Mouse (Mus musculus) limb, embryonic 14.5 days (tissue): ENCODE measurements around the gene Car12. TPM values are rescaled to one million over a fixed set of nuclear protein-coding genes. Genes with fewer than 3 reads are reported as not detected.

Source experiments
- ATAC-seq: fragments of 200-750 bp; cut with Nextera tagmentation; 2 replicates; pipeline ENCODE4 v1.8.0; 2017; ENCODE audit warnings: low read depth, moderate number of reproducible peaks, moderate TSS enrichment; ENCODE audit not compliant: low FRiP score
- DNase-seq: peaks from one replicate; pipeline ENCODE4 v3.0.0-alpha.2; 2015; ENCODE audit warnings: low spot score
- H3K27ac ChIP-seq: fragments of 300-500 bp; sonication (generic); replicated peaks from 2 replicates; pipeline ENCODE4 v1.5.1; 2014; ENCODE audit warnings: low read depth, mild to moderate bottlenecking, low read length, moderate library complexity, mixed read lengths
- H3K27me3 ChIP-seq: fragments of 300-500 bp; sonication (generic); 2 replicates; pipeline ENCODE4 v1.6.1; 2014; ENCODE audit warnings: low read length, mixed read lengths; ENCODE audit not compliant: control insufficient read depth, insufficient read depth
- H3K36me3 ChIP-seq: fragments of 300-500 bp; sonication (generic); 2 replicates; pipeline ENCODE4 v1.6.1; 2014; ENCODE audit warnings: mild to moderate bottlenecking, low read length, moderate library complexity, mixed read lengths; ENCODE audit not compliant: control insufficient read depth, insufficient read depth
- H3K4me1 ChIP-seq: fragments of 300-500 bp; sonication (generic); 2 replicates; pipeline ENCODE4 v1.6.1; 2014; ENCODE audit warnings: antibody characterized with exemption, low read length, mixed read lengths; ENCODE audit not compliant: control insufficient read depth, insufficient read depth
- H3K4me2 ChIP-seq: fragments of 300-500 bp; sonication (generic); replicated peaks from 2 replicates; pipeline ENCODE4 v1.6.1; 2014; ENCODE audit warnings: low read depth, mild to moderate bottlenecking, low read length, moderate library complexity; ENCODE audit not compliant: severe bottlenecking
- H3K4me3 ChIP-seq: fragments of 300-500 bp; sonication (generic); replicated peaks from 2 replicates; pipeline ENCODE4 v1.5.1; 2014; ENCODE audit warnings: low read length
- H3K9ac ChIP-seq: fragments of 300-500 bp; sonication (generic); 2 replicates; pipeline ENCODE4 v1.6.1; 2014; ENCODE audit warnings: mild to moderate bottlenecking, low read depth, low read length, moderate library complexity; ENCODE audit not compliant: severe bottlenecking
- H3K9me3 ChIP-seq: fragments of 300-500 bp; sonication (generic); 2 replicates; pipeline ENCODE4 v1.6.1; 2016; ENCODE audit warnings: low read length; ENCODE audit not compliant: control insufficient read depth
- POLR2A ChIP-seq: fragments of 200-500 bp; IDR thresholded peaks from 2 replicates; pipeline ENCODE4 v1.8.0; 2012; ENCODE audit warnings: inconsistent platforms, mild to moderate bottlenecking, moderate library complexity, borderline replicate concordance; ENCODE audit not compliant: insufficient read depth, insufficient read length; ENCODE audit errors: extremely low read depth
- WGBS: fragments of 180-500 bp; shearing (Covaris S2); extraction: QIAGEN DNeasy Blood & Tissue Kit; methylation state at CpG from one replicate; pipeline ENCODE4 v1.1.7; 2014; 5-methylcytosine and 5-hydroxymethylcytosine counted together
- polyA plus RNA-seq, 2 experiments: library from polyadenylated mRNA; depleted of rRNA in 1 of 2; stranded (reverse) in 1 of 2; unstranded in 1 of 2; fragments of >200 nt; fragmentation: Nextera tagmentation in 1 of 2; extraction: Ambion mirVana in 1 of 2; gene quantifications; 2 replicates each; pipeline versions ENCODE4 v1.2.1 to v1.2.3; 2012 to 2014

Gene Car12
- polyA plus RNA-seq, 2 experiments = 17.8 to 36.5 TPM

- ATAC-seq = no peak
- H3K4me1 ChIP-seq = peaks cover 14% of the 10 kb centered on the region
- no peak overlapping the region for H3K4me3 ChIP-seq
- no peaks in the 10 kb centered on the region for H3K36me3 ChIP-seq
- H3K4me2 ChIP-seq = no peak overlapping the region
- 76% methylated on average over 4 of the region's 4 CpGs for WGBS
- no peaks in the 10 kb centered on the region for H3K9me3 ChIP-seq
- TF ChIP-seq POLR2A = no peak
- no peak for DNase-seq
- H3K27me3 ChIP-seq = no peaks in the 10 kb centered on the region
- no peak overlapping the region for H3K27ac ChIP-seq
- H3K9ac ChIP-seq = no peak overlapping the region
Observed at GRCm38 (mm10) chr9:66667868-66668267, 45.6 kb upstream of the Car12 start.

GRCm38 (mm10) chr9:66669561-66670078 is 43.9 kb upstream of the Car12 start:
- no peak overlapping the region for H3K9ac ChIP-seq
- H3K9me3 ChIP-seq = no peaks in the 10 kb centered on the region
- no peak for TF ChIP-seq POLR2A
- no peaks in the 10 kb centered on the region for H3K36me3 ChIP-seq
- H3K4me1 ChIP-seq = peaks cover 14% of the 10 kb centered on the region
- no peak overlapping the region for H3K4me2 ChIP-seq
- ATAC-seq (no peak), DNase-seq (no peak)
- H3K4me3 ChIP-seq = no peak overlapping the region
- no peak overlapping the region for H3K27ac ChIP-seq
- H3K27me3 ChIP-seq = no peaks in the 10 kb centered on the region
- 50% methylated on average over 7 of the region's 7 CpGs for WGBS

- H3K9ac ChIP-seq = no peak overlapping the region
- TF ChIP-seq POLR2A = no peak
- no peaks in the 10 kb centered on the region for H3K36me3 ChIP-seq
- H3K27ac ChIP-seq = no peak overlapping the region
- ATAC-seq (no peak), DNase-seq (no peak)
- WGBS = 57% methylated on average over 2 of the region's 2 CpGs
- H3K4me2 ChIP-seq = no peak overlapping the region
- H3K4me3 ChIP-seq = no peak overlapping the region
- no peaks in the 10 kb centered on the region for H3K27me3 ChIP-seq
- H3K4me1 ChIP-seq = peaks cover 3% of the 10 kb centered on the region; the same call in 1 of the 2 replicates
- no peaks in the 10 kb centered on the region for H3K9me3 ChIP-seq
Observed at GRCm38 (mm10) chr9:66673771-66674170, 39.7 kb upstream of the Car12 start.

GRCm38 (mm10) chr9:66675566-66675965 is 37.9 kb upstream of the Car12 start:
- DNase-seq = no peak
- H3K4me2 ChIP-seq = no peak overlapping the region
- WGBS = 78% methylated on average over 1 of the region's 1 CpGs
- TF ChIP-seq POLR2A = no peak
- H3K36me3 ChIP-seq = no peaks in the 10 kb centered on the region
- H3K27me3 ChIP-seq = no peaks in the 10 kb centered on the region
- H3K9me3 ChIP-seq = no peaks in the 10 kb centered on the region
- ATAC-seq = no peak
- no peak overlapping the region for H3K9ac ChIP-seq
- H3K4me1 ChIP-seq = no peaks in the 10 kb centered on the region
- H3K27ac ChIP-seq = no peak overlapping the region
- no peak overlapping the region for H3K4me3 ChIP-seq

GRCm38 (mm10) chr9:66680102-66680501 is 33.4 kb upstream of the Car12 start:
- no peak overlapping the region for H3K4me3 ChIP-seq
- no peak overlapping the region for H3K4me2 ChIP-seq
- TF ChIP-seq POLR2A = no peak
- no peak overlapping the region for H3K27ac ChIP-seq
- H3K9me3 ChIP-seq = no peaks in the 10 kb centered on the region
- H3K27me3 ChIP-seq = no peaks in the 10 kb centered on the region
- no peak overlapping the region for H3K9ac ChIP-seq
- no peak for ATAC-seq
- DNase-seq = no peak
- H3K36me3 ChIP-seq = no peaks in the 10 kb centered on the region
- 68% methylated on average over 6 of the region's 6 CpGs for WGBS
- H3K4me1 ChIP-seq = no peaks in the 10 kb centered on the region

- Histone ChIP-seq H3K9ac (no peak overlapping the region), H3K4me3 (no peak overlapping the region), H3K4me2 (no peak overlapping the region), H3K27me3 (no peaks in the 10 kb centered on the region), H3K27ac (no peak overlapping the region), H3K36me3 (no peaks in the 10 kb centered on the region), H3K9me3 (no peaks in the 10 kb centered on the region), H3K4me1 (no peaks in the 10 kb centered on the region)
- 83% methylated on average over 3 of the region's 3 CpGs for WGBS
- ATAC-seq = no peak
- TF ChIP-seq POLR2A = no peak
- DNase-seq = no peak
Observed at GRCm38 (mm10) chr9:66682822-66683221, 30.7 kb upstream of the Car12 start.
